Mouse (Mus musculus) midbrain, embryonic 13.5 days (tissue): ENCODE results near the gene Slc24a1. TPM values are rescaled to one million over a fixed set of nuclear protein-coding genes. Genes with fewer than 3 reads are reported as not detected.

Experiments
- ATAC-seq: fragments of 200-750 bp; cut with Nextera tagmentation; 2 replicates; pipeline ENCODE4 v1.8.0; 2017; ENCODE audit warnings: mild to moderate bottlenecking, moderate TSS enrichment, moderate library complexity
- H3K27ac ChIP-seq: fragments of 300-500 bp; sonication (generic); 2 replicates; pipeline ENCODE4 v1.5.1; 2015; ENCODE audit warnings: inconsistent platforms, mild to moderate bottlenecking, moderate library complexity
- H3K27me3 ChIP-seq: fragments of 300-500 bp; sonication (generic); 2 replicates; pipeline ENCODE4 v1.6.1; 2015; ENCODE audit warnings: mild to moderate bottlenecking, inconsistent platforms
- H3K36me3 ChIP-seq: fragments of 300-500 bp; sonication (generic); 2 replicates; pipeline ENCODE4 v1.6.1; 2015; ENCODE audit warnings: mild to moderate bottlenecking, inconsistent platforms
- H3K4me1 ChIP-seq: fragments of 300-500 bp; sonication (generic); replicated peaks from 2 replicates; pipeline ENCODE4 v1.6.1; 2015; ENCODE audit warnings: inconsistent platforms
- H3K4me2 ChIP-seq: fragments of 300-500 bp; sonication (generic); replicated peaks from 2 replicates; pipeline ENCODE4 v1.6.1; 2015; ENCODE audit warnings: moderate library complexity, mild to moderate bottlenecking, inconsistent platforms
- H3K4me3 ChIP-seq: fragments of 300-500 bp; sonication (generic); replicated peaks from 2 replicates; pipeline ENCODE4 v1.5.1; 2015; ENCODE audit warnings: mild to moderate bottlenecking, inconsistent platforms
- H3K9ac ChIP-seq: fragments of 300-500 bp; sonication (generic); replicated peaks from 2 replicates; pipeline ENCODE4 v1.6.1; 2015; ENCODE audit warnings: mild to moderate bottlenecking, inconsistent platforms
- H3K9me3 ChIP-seq: fragments of 300-500 bp; sonication (generic); 2 replicates; pipeline ENCODE4 v1.6.1; 2016; ENCODE audit warnings: mild to moderate bottlenecking, inconsistent platforms
- WGBS: fragments of 180-500 bp; shearing (Covaris S2); methylation state at CpG from one replicate; pipeline ENCODE4 v1.1.7; 2015; 5-methylcytosine and 5-hydroxymethylcytosine counted together
- microRNA-seq: library from miRNA; unstranded; fragments of <30 nt; microRNA quantifications from one replicate; pipeline ENCODE4, GENCODE M21; 2016
- polyA plus RNA-seq: library from polyadenylated mRNA; unstranded; fragments of >200 nt; fragmentation: Nextera tagmentation; extraction: Ambion mirVana; gene quantifications from 2 replicates; pipeline ENCODE4 v1.2.1, GENCODE M21; 2015

Slc24a1 gene
- polyA plus RNA-seq, 1 experiment from 2014 or later = 0.03 TPM

DNA sequence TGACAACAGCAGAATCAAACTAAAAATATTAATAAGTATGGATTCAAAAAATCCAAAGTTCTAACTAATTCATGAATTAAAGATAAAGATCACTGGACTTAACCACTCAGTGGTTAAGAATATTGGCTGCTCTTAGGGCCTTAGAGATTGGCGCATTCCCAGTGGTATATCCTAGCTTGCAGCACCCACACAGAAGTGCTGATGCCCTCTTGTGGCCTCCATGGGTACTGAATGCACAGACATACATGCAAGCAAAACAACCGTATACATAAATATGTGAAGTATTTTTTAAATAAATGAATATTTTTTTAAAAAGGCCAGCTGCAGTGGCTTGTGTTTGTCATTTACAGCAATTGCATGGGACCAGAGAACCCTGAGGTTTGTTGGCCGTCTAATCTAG lies 48.0 kb downstream of the Slc24a1 start:
- Histone ChIP-seq H3K9me3 (no peaks in the 10 kb centered on the region), H3K4me2 (no peak overlapping the region), H3K4me1 (no peaks in the 10 kb centered on the region), H3K27ac (no peak overlapping the region), H3K9ac (no peak overlapping the region), H3K36me3 (peaks cover 39% of the 10 kb centered on the region), H3K27me3 (no peaks in the 10 kb centered on the region), H3K4me3 (no peak overlapping the region)
- WGBS = 69% methylated on average over 3 of the region's 3 CpGs
- ATAC-seq = no peak

DNA sequence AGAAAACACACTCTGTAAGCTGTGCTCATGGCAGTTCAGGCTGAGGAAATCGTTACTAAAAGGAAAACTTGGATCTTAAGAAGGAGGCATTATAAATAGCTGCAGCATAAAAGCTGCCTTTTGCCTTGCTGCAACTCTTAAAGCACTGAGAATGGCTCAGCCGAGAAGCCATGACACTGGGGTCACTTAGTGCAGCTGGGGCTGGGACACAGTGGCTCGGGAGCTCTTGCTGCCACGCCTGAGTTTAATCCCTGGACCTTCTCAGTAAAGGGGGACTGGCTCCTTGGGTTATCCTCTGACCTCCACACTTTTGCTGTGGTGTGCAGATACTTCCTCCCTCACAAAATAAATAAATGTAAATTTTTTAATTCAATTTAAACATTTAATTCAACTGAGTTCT lies 48.5 kb downstream of the Slc24a1 start:
- 25% methylated on average over 4 of the region's 4 CpGs for WGBS
- Histone ChIP-seq H3K27ac (no peak overlapping the region), H3K4me3 (no peak overlapping the region), H3K9ac (no peak overlapping the region), H3K36me3 (peaks cover 44% of the 10 kb centered on the region), H3K9me3 (no peaks in the 10 kb centered on the region), H3K4me2 (no peak overlapping the region), H3K27me3 (no peaks in the 10 kb centered on the region), H3K4me1 (no peaks in the 10 kb centered on the region)
- ATAC-seq = no peak

DNA sequence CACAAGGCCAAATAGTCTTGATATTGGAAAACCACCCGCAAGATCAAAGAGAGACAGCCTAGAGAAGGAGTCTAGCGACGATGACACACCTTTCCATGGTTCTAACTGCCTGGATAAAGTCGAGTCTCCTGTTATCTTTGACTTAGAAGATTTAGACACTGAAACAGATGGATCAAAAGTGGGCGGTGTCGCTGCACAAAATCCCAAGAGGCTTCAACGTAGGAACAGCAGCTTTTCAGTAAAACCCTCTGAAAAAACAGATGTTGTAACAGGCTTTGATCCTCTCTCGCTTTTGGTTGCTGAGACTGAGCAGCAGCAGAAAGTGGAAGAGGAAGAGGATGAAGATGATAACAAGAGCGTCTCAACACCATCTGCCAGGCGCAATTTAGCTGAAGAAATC lies 54.8 kb downstream of the Slc24a1 start:
- WGBS = 90% methylated on average over 10 of the region's 10 CpGs
- no peak overlapping the region for H3K4me2 ChIP-seq
- ATAC-seq = no peak

DNA sequence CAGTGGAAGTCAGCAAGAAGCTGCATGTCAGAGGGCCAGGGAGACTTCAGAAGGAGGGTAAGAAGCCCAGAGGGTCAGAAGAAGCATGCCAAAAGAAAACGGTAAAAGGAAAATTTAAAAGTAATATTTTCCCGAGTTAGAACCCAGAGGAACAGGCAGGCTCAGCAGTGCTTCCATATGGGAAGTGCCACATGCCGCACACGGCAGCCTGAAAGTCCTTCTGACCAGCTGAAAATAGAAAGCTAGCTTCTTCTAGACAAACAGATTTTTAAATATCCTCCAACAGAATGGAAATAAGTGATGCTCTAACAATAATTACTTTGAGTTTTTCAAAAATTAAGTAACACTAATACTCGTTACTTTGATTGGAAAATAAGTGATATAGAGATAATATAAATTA lies 65.4 kb downstream of the Slc24a1 start:
- Histone ChIP-seq H3K36me3 (peaks cover 19% of the 10 kb centered on the region), H3K4me2 (no peak overlapping the region), H3K27me3 (no peaks in the 10 kb centered on the region), H3K4me1 (no peaks in the 10 kb centered on the region), H3K27ac (no peak overlapping the region), H3K4me3 (no peak overlapping the region), H3K9me3 (no peaks in the 10 kb centered on the region), H3K9ac (no peak overlapping the region)
- 89% methylated on average over 5 of the region's 5 CpGs for WGBS
- ATAC-seq = no peak

More for the DNA sequence above, 54.8 kb downstream of the Slc24a1 start:
- Histone ChIP-seq H3K9ac (no peak overlapping the region), H3K4me3 (no peak overlapping the region), H3K27ac (no peak overlapping the region), H3K9me3 (no peaks in the 10 kb centered on the region), H3K27me3 (no peaks in the 10 kb centered on the region), H3K36me3 (peaks cover 46% of the 10 kb centered on the region), H3K4me1 (no peaks in the 10 kb centered on the region)

Small RNA genes lying within 50 kb of the gene (microRNA-seq; reads per million reads assigned to microRNA genes)
- not detected for gene Gm25640

Other genes with a start within 250 kb of the Slc24a1 start
- 378 and 397 TPM in 2 replicates for gene Rab11a, start 213.8 kb downstream of the Slc24a1 start, polyA plus RNA-seq
- gene Dennd4a, start 140.3 kb downstream of the Slc24a1 start, polyA plus RNA-seq = 9.7 and 10.4 TPM in 2 replicates
- 46.1 and 50.3 TPM in 2 replicates for gene Ints14, start 9.3 kb upstream of the Slc24a1 start, polyA plus RNA-seq
- gene Hacd3, start 70.1 kb upstream of the Slc24a1 start, polyA plus RNA-seq = 188 and 192 TPM in 2 replicates
- 40.4 and 45.5 TPM in 2 replicates for gene Dpp8, start 80.8 kb upstream of the Slc24a1 start, polyA plus RNA-seq
- gene Igdcc4, start 149.9 kb upstream of the Slc24a1 start, polyA plus RNA-seq = 11.0 and 12.6 TPM in 2 replicates
- gene Igdcc3, start 189.6 kb upstream of the Slc24a1 start, polyA plus RNA-seq = 23.5 and 25.2 TPM in 2 replicates
- gene Parp16, start 243.7 kb upstream of the Slc24a1 start, polyA plus RNA-seq = 4.8 and 5.6 TPM in 2 replicates